Mouse (Mus musculus): ENCODE data around the gene Faap100. TPM values are rescaled to one million over a fixed set of nuclear protein-coding genes. Genes with fewer than 3 reads are reported as not detected.
"Not testable (repeated sequence)": the region's sequence is repeated elsewhere in the genome, so short reads cannot be mapped to it uniquely, and the experiment has no call there.

Gene Faap100
- total RNA-seq, 2 experiments from 2014 or later, result 31.9 to 38.1 TPM

DNA sequence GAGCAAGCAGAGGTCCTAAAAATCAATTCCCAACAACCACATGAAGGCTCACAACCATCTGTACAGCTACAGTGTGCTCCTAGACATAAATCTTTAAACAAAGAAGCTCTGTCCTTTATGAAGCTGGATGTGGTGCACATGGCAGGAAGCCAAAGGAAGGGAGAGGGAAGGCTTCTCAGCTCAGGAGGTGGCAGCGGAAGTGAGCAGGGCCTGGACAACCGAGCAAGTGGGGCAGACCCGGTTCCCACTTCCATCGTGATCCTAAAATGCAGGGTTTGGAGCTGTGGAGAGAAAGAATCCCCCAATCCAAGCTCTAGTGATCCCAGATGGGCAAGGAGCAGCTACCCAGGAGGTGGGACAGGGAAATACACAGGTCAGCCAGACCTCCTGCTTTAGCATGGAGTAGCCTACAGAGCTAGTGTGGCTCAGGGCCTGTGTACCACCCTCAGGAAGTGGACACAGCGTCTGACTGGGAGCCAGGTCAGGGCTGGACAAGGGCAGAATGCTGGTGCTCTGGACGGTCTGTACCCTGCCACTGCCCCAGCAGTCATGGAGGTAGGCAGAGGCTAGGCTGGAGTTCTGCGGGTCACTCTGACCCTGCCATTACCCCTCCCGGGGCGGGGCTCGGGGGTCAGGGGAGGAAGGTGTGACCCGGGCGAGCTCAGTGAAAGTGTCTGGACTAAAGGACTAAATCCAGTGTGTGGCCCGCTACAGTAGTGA, 25.8 kb downstream of the Faap100 start:
- DNase-seq (ENCODE audit: low spot score in 2 of 2), result no peak

DNA sequence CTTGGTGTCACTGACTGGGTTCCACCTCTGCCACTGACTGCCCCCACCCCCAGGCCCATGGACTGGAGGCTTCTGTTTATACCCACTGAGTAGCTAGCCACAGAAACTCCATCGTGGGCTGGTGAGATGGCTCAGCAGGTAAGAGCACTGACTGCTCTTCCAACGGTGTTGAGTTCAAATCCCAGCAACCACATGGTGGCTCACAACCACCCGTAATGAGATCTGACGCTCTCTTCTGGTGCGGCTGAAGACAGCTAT, 26.5 kb downstream of the Faap100 start:
- not testable (repeated sequence) for DNase-seq (ENCODE audit: low spot score in 2 of 2)

DNA sequence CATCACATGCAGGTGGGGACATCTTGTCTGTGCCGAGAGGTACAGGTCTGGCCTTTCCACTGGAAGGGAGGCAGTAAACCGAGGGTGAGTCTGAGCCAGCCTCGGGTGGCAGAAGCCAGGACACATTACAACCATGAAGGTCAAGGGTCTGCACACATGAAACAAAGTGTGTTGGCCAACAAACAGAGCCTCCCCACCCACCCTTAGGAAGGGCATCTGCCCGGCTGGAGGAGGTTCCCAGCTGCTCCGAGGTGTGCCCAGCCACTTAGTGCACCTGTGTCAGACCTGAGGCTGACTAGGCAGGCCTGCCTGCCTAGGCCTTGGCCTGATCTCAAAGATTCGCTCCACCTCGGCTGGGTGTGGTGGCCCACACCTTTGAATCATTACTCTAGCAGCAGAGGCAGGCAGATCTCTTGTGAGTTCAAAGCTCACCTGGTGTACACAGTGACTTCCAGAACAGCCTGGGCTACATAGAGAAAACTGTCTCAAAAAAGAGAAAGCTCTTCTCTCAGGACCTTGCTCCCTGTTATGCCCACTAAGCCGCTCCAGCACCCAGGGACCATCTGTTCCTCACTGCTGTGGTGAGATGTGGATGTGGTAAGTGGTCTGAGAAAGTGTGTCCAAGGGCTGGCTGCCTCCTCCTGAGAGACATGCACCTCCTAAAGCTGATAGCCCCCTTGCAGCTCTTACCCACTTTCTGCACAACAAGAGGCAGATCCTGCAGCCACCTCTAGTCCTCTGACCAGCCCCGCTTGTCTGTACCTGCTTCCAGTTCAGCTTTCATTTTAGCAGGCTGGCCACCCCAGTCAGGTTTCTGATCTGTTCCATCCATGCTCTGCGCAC, 27.1 kb downstream of the Faap100 start:
- no peak for DNase-seq (ENCODE audit: low spot score in 2 of 2)

DNA sequence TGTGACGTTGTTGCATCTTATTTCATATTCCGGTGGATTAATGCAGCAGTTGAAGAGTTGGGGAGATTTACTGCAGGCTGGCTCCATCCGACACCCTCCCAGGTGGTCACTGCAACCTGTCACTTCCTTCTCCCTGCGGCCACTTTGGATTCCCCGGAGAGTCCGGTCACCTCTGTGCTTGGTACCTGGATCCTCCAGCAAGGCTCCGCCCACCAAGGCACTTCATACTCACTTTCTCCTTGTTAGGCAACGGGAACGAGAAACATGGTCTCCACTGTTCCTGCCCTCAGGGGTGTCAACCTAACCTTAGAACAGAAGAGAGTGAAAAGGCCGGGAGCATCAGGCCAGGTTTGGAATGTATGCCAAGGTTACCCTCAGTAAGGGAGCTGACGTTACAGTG, 27.9 kb downstream of the Faap100 start:
- DNase-seq (ENCODE audit: low spot score in 2 of 2), result no peak

DNA sequence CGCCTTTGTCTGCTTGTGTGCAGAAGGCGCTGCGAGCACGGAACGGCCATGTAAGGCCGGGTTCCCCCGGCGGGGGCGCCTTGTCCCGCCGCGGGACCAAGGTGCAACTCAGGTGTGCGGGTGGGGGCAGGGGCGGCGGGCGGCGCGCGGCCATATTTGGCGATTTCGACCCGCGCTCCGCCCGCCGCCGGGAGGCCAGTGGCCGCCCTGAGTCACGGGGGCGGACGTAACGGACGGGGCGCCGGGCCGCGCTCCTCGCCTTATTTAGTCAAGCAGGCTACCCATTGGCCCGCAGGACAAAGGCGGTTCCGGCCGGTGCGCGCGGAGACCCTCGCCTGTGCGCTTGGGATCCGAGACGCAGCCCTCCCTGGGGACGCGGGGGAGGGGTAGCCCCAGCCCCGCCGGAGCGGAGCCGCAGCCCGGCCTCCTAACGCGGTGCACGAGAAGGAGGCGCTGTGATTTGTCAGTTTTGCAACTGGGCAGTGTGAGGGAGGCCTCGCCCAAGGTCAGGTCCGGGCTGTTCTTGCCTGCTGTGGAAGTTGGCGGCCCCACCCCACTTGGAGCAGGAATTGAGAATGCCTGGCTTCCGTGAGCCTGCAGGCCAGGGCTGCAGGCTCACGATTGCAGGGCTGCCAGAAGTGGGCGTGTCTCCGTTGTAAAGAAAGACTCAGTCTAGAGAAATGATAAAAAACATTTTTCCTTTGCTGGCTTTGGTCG, 28.4 kb downstream of the Faap100 start:
- peak; percentile 75 to 80 for DNase-seq (ENCODE audit: low spot score in 2 of 2)

DNA sequence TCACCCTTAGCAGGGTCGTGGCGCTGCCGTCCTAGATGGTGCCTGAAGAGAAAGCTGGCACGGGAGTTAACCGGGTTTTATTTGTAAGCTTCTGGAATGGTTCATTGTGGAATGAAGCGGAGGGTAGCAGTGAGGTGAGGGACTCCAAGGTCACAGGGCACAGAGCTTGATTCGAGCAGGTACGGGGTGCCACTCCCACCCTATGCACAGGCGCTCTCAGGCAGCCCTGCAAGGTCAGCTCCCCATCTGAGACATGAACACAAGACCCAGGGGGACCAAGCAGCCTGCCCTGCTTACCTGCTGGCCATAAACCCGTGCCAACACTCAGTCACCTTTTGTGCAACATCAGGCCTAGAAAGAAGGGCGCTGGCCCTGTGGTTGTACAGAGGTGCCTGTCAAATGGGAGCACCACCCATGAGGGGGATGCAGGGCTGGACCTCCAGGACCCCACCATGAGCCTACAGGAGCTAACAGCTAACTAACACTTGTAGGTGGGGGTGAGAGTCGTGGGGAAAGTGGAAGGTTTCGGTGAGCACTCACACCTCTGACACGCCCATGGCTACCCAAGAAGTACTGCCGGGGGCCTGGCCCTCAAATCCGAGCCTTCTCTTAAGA, 29.1 kb downstream of the Faap100 start:
- DNase-seq (ENCODE audit: low spot score in 2 of 2), result no peak

DNA sequence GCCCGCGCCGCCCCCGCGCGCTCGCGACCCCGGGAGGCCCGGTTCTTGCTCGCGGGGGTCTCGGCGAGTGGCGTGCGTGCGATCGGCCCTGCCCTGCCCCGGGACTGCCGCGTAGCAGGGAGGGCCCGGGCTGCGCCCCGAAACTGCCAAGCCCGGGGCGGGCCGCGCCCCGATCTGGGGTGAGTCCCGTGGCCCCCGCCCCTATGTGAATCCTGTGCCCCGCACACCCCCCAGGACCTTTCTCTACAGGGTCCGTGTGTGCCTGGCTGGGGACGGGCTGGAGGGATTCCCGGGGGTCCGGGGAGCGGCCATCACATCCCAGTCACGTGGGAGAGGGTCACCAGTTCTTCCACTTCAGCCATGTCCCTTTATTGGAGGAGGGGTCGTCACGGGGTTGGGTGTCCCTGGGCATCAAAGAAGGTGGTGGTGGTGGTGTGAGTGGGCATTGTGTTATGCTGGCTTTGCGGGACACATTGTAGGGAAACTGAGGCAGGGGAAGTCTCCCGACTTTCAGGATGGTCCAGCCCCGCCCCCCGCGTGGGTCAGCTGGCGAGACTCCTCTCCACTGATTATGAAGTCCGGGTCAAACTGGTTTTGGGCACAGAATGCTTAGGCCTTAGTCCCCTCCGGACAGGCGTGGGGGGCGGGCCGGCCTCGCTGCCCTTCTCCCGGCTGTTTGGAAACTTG, 29.7 kb downstream of the Faap100 start:
- DNase-seq (ENCODE audit: low spot score in 2 of 2), result no peak

DNA sequence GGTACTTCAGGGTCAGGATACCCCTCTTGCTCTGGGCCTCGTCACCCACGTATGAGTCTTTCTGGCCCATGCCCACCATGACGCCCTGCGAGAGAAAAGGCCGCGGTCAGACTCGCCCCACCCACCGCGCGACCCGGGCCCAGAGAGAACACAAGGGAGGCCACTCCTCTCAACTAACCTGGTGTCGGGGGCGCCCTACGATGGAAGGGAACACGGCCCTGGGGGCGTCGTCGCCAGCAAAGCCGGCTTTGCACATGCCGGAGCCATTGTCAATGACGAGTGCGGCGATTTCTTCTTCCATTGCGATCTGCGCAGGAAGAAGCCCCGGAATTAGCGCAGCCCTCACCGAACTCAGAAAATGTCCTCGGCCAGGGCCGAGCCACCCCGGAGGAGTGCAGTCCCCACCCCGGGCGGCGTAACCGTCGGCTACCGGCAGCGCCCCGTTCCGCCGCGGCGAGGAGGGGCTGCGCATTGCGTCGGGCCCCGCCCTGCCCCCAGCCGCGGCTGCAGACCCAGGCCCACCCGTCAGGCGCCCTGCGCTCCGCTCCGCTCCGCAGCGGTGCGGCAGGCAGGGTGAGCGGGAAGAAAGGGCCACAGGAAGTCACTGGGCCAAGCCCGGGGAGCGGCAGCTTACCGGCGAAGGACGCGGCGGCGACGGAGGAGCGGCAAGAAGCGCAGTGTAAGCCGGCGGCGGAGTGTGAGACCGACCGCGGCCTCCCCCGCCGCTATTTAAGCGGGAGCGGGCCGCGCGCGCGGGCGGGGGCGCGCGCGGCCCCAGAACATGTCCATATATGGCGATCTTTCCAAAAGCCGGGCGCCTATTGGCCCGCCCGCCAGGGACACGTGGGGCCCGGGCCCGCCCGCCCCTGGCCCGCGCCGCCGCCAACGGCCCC, 30.5 kb downstream of the Faap100 start, which contains the start of gene Actg1:
TSS of gene Actg1 (minus strand) at position 752 of the 893 bp plus-strand sequence.
- DNase-seq (ENCODE audit: low spot score in 2 of 2), result peak; percentile 85 to 89

DNA sequence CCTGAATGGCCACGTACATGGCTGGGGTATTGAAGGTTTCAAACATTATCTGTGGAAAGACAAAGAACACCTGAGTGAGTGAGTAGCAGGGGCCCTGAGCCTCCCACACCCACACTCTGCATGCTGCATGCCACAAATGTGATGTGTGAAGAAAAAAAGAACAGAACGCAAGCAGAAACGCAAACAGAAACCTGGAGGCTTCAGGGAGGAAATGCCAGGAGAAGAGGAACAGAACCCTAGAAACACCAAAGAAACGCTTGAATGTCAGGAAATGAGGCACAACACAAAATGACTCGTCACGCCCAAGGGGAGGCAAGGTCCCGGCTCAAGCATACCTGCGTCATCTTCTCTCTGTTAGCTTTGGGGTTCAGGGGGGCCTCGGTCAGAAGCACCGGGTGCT, 31.3 kb downstream of the Faap100 start:
- no peak for DNase-seq (ENCODE audit: low spot score in 2 of 2)

DNA sequence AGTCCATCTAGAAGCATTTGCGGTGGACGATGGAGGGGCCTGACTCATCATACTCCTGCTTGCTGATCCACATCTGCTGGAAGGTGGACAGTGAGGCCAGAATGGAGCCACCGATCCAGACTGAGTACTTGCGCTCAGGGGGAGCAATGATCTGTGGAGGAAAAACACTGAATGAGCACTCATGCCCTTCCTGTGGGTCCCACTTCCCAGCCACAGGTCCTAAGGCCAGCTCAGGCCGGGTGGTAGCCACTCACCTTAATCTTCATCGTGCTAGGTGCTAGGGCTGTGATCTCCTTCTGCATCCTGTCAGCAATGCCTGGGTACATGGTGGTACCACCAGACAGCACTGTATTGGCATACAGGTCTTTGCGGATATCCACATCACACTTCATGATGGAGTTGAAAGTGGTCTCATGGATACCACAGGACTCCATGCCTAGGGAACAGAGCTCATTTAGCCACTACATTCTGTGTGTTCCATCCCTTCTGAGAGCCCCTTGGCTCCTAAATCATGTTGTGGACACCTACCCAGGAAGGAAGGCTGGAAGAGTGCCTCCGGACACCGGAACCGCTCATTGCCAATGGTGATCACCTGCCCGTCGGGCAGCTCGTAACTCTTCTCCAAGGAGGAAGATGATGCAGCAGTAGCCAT, 32.1 kb downstream of the Faap100 start:
- DNase-seq (ENCODE audit: low spot score in 2 of 2), result not testable (repeated sequence)

DNA sequence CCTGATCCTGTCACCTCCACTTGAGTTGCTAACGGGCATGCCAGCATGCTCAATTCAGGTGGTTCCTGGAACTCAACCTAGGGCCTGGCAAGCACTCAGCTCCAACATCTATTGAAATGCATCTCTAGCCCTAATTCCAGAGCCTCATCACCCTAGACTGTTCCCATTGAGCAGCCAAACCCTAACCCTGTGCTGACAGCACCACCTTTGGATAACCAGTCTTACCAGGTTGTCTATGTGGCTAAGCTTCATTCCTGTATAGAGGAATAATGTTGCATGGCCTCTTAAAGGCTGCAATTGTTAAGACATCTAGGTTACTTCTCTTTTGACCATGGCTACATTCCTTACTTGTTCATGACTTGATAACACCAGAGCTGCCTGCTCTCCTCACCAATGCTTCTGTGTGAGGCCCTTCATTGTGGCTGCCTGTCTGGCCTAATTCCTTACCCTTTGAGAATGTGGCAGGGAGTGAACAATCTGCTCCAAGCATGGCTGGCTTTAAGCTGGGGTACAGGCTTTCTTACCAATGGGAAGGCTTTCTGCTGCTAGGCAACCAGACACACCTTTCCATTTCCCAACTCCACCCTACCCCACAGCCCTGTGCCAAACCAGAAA, 33.4 kb downstream of the Faap100 start:
- no peak for DNase-seq (ENCODE audit: low spot score in 2 of 2)

DNA sequence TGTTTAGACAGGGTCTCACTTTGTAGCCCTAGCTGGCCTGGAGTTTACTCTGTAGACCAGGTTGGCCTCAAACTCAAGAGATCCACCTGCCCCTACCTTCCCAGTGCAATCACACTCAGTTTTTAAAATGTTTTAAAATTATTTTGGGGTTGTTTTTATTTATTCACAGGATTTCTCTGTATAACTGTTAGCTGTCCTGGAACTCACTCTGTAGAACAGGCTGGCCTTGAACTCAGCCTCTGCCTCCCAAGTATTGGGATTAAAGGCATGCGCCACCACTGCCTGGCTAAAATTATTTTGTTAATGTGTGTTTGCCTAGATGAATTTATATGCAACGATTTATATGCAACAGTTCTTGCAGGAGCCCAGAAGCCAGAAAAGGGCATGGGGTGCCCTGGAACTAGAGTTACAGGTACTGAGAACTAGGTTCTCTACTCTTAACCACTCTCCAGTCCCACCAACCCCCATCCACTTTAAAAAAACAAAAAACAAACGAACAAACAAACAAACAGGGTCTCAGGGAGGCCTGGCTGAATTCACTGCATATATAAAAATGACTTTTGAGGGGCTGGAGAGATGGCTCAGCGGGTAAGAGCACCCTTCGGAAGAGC, 34.1 kb downstream of the Faap100 start:
- no peak for DNase-seq (ENCODE audit: low spot score in 2 of 2)

DNA sequence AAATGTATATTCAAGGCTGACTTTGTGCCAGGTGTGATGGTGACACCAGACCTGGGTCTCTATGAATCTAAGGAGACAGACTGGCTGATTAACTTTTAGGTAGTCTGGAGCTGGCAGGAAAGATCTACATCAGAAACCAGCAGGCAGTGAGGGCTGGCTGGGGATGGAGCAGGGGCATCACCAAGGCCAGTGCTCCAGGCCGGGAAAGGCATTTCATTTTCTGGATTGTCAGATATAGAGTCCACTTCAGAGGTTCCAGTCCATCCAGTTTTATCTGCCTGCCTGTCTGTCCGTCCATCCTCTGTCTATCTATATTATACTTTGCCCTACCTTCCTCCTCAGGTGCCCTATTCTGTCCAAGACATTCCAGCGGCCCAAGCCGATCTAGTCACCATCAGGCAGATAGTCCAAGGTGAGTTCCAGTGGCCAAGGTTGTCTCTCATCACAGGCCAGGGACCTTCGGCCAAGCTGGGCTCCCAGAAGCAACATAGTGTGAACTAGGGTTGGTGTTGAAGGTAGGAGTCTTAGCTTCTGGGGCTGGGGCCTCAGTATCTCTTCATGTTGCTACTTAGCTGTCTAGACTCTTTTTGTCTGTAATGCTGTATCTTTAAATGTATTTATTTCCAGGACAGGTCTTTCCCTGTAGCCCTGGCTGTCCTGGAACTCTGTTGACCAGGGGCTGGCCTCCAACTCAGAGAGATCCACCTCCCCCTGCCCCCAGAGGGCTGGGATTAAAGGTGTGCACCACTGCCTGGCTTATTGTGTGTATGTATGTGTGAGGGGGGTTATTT, 34.9 kb downstream of the Faap100 start:
- DNase-seq (ENCODE audit: low spot score in 2 of 2), result no peak

DNA sequence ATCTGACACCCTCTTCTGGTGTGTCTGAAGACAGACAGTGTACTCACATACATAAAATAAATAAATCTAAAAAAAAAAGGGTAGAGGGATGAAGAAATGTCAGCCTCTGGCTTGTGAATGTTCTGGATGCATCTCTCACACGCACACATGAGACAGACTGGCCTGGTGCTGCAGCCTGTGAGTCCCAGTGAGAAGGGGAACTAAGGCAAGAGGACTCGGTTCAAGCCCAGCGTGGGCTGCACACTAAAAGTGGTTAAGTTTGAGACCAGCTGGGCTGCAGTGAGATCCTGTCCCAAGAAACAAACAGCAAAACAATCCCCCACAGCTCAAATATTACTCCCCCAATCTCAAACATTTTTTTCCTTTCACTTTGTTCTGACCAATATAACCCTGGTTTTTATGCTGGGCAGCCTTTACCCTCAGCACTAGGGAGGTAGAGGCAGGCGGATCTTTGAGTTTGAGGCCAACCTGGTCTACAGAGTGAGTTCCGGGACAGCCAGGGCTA, 35.9 kb downstream of the Faap100 start:
- DNase-seq (ENCODE audit: low spot score in 2 of 2), result no peak

DNA sequence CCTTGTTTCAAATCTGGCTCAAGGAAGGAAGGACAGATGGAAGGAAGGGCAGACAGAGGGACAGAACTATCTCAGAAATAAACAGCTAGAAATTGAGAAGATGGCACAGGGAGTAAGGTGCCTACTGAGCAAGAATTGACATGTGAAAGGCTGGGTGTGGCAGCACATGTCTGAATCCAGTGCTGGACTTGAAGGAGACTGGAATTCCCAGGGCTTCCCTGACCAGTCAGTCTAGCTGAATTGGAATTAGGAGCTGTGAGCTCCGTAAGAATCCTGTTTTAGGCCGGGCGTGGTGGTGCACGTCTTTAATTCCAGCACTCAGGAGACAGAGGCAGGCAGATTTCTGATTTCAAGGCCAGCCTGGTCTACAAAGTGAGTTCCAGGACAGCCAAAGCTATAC, 36.9 kb downstream of the Faap100 start:
- DNase-seq (ENCODE audit: low spot score in 2 of 2), result no peak

DNA sequence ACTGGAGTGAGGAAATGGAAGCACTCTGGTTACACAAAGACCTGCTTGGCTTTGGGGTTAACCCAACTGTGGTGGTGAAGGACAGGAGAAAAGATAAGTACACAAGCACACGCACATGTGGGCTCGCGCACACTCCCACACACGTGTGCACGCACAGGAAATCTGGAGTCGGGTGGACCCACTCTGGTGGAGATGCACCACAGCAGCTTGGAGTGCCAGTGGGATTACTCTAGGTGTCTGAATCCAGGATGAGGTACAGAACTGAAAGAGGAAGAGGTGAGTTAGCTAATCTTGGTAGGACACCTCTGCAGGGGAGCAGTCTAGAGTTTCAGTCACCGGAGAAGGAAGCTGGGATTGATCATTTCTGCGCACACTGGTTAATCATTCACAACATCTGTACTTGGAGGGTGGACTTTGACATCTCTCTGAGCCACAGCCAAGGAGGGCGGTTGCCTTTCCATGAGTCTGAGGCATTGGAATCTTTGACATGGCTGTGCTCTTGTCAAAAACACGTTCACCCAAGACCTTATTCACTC, 38.5 kb downstream of the Faap100 start:
- no peak for DNase-seq (ENCODE audit: low spot score in 2 of 2)

DNA sequence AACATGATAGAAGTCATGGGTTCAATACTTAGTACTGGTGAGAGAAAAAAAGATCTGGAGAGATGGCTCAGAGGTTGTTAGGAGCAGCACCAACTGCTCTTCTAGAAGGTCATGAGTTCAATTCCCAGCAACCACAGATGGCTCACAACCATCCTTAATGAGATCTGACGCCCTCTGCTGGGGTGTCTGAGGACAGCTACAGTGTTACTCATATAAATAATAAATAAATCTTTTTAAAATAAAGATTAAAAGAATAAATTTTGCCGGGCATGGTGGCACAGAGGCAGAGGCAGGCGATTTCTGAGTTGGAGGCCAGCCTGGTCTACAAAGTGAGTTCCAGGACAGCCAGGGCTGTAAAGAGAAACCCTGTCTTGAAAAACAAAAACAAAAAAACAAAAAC, 39.8 kb downstream of the Faap100 start:
- DNase-seq (ENCODE audit: low spot score in 2 of 2), result no peak
